Mouse (Mus musculus): Measurements from ENCODE around the gene Ints3. TPM values are rescaled to one million over a fixed set of nuclear protein-coding genes. Genes with fewer than 3 reads are reported as not detected.

Gene Ints3
- polyA plus RNA-seq, 1 experiment = 66.1 TPM

DNA sequence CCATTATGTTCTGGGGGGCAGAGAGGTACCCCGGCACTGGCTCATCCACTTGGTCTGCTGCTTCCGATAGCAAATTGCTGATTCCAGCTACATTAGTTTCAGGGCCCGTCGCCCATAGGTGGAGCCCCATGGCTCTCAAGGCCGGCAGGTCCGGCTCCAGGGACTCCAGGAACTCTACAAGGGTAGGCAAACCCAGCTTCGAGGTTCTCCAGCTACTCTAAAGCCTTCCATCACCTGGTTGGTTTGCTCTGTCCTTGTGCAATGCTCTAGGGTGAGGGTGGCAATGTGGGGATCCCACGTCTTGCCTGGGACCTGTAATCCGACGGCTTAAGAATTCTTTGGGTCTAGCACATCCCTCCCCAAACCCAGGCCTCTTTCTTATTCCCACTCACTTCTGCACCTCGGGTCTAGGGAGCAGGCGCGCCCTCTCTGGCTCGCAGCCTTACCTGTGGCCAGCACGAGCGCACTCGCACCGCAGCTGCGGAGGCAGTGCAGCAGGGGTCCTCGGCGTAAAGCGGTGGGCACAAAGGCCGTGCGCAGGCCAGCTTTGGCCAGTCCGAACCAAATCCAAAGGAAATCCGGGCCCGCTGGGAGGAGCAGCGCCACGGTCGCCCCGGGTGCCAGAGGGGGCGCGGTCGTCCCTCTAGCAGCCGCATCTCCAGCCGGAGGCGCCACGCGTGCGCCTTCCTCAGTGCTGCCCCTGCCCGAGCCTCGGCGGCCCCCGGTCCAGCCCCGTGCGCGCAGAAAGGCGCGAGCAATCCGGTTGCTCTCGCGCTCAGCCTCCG is 44.5 kb downstream of the Ints3 start:
- DNase-seq (ENCODE audit: low read depth) = no peak
- TF ChIP-seq POLR2A (IDR thresholded peaks at IDR 0.05; ENCODE audit: borderline replicate concordance, extremely low read depth, insufficient read depth, insufficient read length, poor library complexity, severe bottlenecking) (0 out of 2 replicates have a peak, but pooled peaks have one; percentile 14), CTCF (IDR thresholded peaks at IDR 0.05; ENCODE audit: borderline replicate concordance, extremely low read depth, insufficient read depth, insufficient read length) (no peak)

DNA sequence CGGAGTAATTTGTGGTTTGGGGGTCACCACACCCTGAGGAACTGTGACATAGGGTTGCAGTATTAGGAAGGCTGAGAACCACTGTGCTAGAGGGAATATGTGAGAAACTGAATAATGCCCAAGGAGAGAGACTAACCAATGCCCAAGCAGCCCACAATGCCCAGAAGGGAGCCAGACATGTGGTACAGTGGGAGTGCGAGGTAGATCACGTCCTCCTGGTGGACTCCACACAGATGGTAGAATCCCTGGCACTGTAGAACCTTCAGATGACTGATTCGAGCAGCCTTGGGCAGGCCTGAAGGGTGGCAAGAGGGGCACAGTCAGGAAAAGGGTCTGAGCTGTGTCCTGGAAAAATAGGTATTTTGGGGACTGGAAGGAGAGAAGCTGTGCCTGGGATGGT is 45.2 kb downstream of the Ints3 start:
- DNase-seq (ENCODE audit: low read depth) = no peak
- TF ChIP-seq CTCF (IDR thresholded peaks at IDR 0.05; ENCODE audit: borderline replicate concordance, extremely low read depth, insufficient read depth, insufficient read length) = no peak
- TF ChIP-seq POLR2A (IDR thresholded peaks at IDR 0.05; ENCODE audit: borderline replicate concordance, extremely low read depth, insufficient read depth, insufficient read length, poor library complexity, severe bottlenecking) = no peak

DNA sequence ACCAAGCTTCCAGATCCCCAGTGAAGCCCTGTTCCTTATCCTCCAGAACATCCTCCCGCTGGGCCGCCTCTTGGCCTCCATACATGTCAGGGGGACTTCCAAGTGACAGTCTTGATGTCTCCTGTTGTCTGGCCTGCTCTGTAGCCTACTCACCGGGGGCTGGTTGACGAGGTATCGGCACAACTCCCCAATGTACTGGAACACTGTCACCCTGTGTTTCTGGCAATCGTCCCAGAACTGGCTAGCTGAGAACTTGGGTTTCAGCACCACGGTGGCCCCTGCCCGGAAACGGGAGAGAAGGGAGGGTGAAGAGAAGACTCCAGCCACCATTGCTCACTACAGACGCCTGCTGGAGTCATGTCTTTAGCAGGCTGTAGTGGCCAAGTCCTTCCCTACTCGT is 45.9 kb downstream of the Ints3 start:
- DNase-seq (ENCODE audit: low read depth) = peak; percentile 50
- TF ChIP-seq POLR2A (IDR thresholded peaks at IDR 0.05; ENCODE audit: borderline replicate concordance, extremely low read depth, insufficient read depth, insufficient read length, poor library complexity, severe bottlenecking) (no peak), CTCF (IDR thresholded peaks at IDR 0.05; ENCODE audit: borderline replicate concordance, extremely low read depth, insufficient read depth, insufficient read length) (no peak)

DNA sequence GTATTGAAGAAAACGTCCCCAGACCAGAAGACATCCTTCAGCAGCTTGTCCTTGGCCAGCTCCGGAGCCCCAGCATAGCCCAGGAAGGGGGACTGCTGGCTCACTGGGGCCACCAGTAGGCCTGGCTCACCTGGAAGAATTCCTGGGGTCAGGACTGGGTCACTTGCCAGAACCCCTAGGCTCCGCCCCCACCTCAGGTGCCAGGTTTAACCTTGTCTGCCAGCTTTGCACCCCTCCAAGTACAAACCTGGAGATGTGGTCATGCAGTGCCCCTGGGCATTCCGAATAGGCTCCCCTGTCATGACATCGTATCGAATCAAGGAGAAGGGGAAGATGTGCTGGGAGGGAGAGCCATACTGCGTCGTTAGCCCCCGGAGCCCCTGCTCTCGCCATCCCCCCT is 46.6 kb downstream of the Ints3 start:
- no peak for DNase-seq (ENCODE audit: low read depth)
- TF ChIP-seq POLR2A (IDR thresholded peaks at IDR 0.05; ENCODE audit: borderline replicate concordance, extremely low read depth, insufficient read depth, insufficient read length, poor library complexity, severe bottlenecking) (no peak), CTCF (IDR thresholded peaks at IDR 0.05; ENCODE audit: borderline replicate concordance, extremely low read depth, insufficient read depth, insufficient read length) (no peak)

DNA sequence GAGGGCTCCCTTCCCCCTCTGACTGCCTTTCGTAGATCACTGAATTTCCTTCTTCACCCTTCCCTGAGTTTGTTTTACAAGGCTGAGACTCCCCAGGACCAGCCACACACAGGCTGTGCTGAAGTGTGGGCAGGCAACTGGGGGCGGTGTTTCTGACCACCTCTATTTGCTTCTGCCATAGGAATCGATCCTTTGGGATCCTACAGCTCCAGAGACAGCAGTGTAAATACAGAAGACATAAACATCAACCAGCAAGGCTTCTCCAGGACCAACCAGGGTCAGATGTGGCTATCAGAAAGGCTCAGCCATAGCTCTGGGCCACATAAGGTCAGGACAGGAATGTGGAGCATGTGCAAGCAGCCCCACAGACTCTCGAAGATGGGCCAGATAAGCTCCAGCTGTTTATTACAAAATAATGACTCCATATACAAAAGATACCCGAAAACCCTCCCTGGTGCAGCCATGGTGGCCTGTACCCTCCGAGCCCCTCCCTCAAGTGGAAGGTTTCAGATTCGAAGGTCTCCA is 48.5 kb downstream of the Ints3 start:
- TF ChIP-seq CTCF (IDR thresholded peaks at IDR 0.05; ENCODE audit: borderline replicate concordance, extremely low read depth, insufficient read depth, insufficient read length) (no peak), POLR2A (IDR thresholded peaks at IDR 0.05; ENCODE audit: borderline replicate concordance, extremely low read depth, insufficient read depth, insufficient read length, poor library complexity, severe bottlenecking) (no peak)
- DNase-seq (ENCODE audit: low read depth) = no peak

DNA sequence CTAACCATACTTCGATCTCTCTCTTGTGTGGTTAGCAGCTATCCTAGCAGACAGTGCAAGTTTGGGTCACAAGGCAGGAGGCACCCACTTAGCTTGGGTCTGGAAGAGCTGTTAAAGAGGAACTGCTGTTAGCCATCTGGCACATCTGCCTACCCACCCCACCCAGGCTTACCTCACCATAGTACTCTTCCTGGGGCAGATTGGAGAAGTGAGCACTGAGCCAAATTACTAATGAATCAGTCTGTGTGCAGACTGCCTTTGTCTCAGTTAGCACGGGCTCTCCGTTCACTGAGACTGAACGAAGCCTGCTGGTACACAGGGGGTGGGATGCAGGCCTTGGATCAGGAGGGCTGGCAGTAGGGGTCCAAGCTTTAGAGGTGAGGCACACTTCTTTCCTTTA is 49.7 kb downstream of the Ints3 start:
- DNase-seq (ENCODE audit: low read depth) = peak; percentile 69

DNA sequence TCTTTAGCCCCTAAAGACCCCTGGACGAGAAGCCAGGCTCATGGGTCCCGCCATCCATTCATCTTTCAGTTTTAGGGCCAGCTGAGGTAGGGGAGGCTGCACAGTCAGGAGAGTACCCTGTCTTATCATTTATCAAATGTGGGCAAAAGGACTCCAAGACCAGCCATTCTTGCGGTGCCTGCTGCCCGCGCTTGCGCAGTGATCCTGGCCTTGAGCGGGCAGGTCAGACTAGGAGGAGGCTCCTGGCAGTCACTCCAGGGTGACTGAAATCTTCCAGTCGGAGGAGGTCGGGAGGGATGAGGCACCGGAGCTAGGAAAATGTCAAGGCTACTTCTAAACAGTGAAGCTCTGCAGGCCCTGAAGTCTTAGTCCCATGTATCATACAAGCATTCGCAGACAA is 51.7 kb downstream of the Ints3 start:
- no peak for DNase-seq (ENCODE audit: low read depth)
- TF ChIP-seq POLR2A (IDR thresholded peaks at IDR 0.05; ENCODE audit: borderline replicate concordance, extremely low read depth, insufficient read depth, insufficient read length, poor library complexity, severe bottlenecking) (no peak), CTCF (IDR thresholded peaks at IDR 0.05; ENCODE audit: borderline replicate concordance, extremely low read depth, insufficient read depth, insufficient read length) (no peak)

More for the DNA sequence above, 49.7 kb downstream of the Ints3 start:
- TF ChIP-seq POLR2A (IDR thresholded peaks at IDR 0.05; ENCODE audit: borderline replicate concordance, extremely low read depth, insufficient read depth, insufficient read length, poor library complexity, severe bottlenecking) = no peak
- no peak for TF ChIP-seq CTCF (IDR thresholded peaks at IDR 0.05; ENCODE audit: borderline replicate concordance, extremely low read depth, insufficient read depth, insufficient read length)

DNA sequence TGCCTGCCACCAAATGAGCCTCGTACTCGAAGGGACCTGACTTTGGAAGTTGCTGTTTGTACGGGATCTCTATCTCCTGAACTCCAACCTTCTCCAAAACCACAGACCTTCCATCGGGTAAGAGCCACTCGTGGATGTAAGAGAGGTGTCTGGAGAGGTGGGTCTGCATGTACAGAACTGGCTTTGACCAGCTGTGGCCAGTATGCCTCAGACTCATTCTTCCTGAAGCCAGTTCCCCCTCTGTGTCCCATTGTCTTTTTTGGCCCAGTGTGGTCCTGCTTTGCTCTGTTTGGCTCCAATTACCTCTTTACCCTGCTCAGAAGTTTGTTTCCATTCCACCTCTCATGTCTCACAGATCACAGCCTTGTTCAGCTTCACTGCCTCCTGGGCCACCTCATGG is 54.9 kb downstream of the Ints3 start:
- DNase-seq (ENCODE audit: low read depth) = no peak
- TF ChIP-seq POLR2A (IDR thresholded peaks at IDR 0.05; ENCODE audit: borderline replicate concordance, extremely low read depth, insufficient read depth, insufficient read length, poor library complexity, severe bottlenecking) (no peak), CTCF (IDR thresholded peaks at IDR 0.05; ENCODE audit: borderline replicate concordance, extremely low read depth, insufficient read depth, insufficient read length) (no peak)

DNA sequence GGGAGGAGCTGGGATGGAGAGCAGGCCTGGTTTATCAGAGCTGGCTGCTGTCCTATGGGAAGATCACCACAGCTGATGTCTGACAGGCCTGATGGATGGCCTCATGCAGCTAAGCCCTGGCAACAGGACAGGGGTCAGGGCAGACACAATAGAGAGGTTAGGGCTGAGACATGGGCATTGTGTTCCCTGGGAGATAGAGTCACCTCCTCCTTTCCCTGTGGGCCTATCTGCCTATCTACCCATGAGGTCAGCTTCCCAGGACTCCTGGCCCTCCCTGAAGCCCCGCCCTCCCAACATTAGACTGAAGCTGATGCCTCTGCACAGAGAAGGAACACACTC is 57.2 kb downstream of the Ints3 start:
- no peak for TF ChIP-seq POLR2A (IDR thresholded peaks at IDR 0.05; ENCODE audit: borderline replicate concordance, extremely low read depth, insufficient read depth, insufficient read length, poor library complexity, severe bottlenecking)
- no peak for TF ChIP-seq CTCF (IDR thresholded peaks at IDR 0.05; ENCODE audit: borderline replicate concordance, extremely low read depth, insufficient read depth, insufficient read length)
- DNase-seq (ENCODE audit: low read depth) = no peak

DNA sequence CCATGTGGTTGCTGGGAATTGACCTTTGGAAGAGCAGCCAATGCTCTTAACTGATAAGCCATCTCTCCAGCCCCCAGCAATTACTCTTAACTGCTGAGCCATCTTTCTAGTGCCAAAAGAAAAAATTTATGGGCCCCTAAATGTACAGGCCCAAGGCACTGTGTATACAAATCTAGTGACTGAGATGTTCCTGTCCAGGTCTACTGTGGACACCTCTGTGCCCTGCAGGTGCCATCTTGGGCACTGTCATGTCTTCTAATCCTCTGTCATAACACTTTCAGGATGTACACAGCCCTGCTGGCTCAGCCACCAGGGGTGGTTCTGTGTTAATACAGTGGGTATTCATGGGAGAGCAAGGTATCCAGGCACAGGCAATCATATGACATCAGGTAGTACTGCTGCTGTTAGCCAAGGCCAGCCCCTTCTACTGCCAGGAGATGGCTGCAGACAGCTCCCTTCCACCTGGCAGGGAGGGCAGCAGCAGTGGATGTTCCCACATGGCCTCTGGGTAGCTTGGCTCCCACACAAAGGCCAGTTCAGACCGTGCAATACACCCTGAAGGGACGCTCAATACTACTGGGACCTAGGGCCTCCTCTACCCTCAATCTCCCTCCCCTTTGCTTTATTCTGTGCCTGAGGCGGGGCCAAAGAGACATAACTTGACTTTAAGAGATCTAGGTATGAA is 57.7 kb downstream of the Ints3 start:
- no peak for DNase-seq (ENCODE audit: low read depth)

DNA sequence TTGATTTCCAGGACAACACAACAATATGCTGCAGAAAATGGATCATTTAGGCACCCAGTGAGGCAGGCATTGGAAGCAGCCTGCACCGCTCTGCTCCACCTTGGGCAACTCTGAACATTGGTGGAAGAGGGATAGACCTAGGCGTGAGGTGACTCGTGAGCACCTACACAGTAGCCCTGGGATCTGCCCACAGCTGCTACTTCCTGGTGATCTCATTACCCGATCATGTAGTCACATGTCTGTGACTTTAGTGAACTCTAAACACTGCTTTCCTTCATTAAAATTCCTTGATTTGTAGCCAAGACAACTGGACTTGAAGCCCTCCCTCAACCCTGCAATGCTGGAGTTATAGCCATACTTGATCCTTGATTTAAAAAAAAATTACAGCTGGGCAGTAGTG is 59.1 kb downstream of the Ints3 start:
- DNase-seq (ENCODE audit: low read depth) = no peak
- TF ChIP-seq CTCF (IDR thresholded peaks at IDR 0.05; ENCODE audit: borderline replicate concordance, extremely low read depth, insufficient read depth, insufficient read length) (no peak), POLR2A (IDR thresholded peaks at IDR 0.05; ENCODE audit: borderline replicate concordance, extremely low read depth, insufficient read depth, insufficient read length, poor library complexity, severe bottlenecking) (no peak)

More for the DNA sequence above, 57.7 kb downstream of the Ints3 start:
- TF ChIP-seq CTCF (IDR thresholded peaks at IDR 0.05; ENCODE audit: borderline replicate concordance, extremely low read depth, insufficient read depth, insufficient read length) (no peak), POLR2A (IDR thresholded peaks at IDR 0.05; ENCODE audit: borderline replicate concordance, extremely low read depth, insufficient read depth, insufficient read length, poor library complexity, severe bottlenecking) (no peak)
